7 mouse cellular contexts compared by ENCODE assay signal in genomic region chr12:116648584-116649206, GRCm38 (mm10).
DNase-seq lines count a peak whose midpoint lies in the region; ATAC-seq and TF ChIP-seq lines count a peak whose summit lies in the region.

No protein-coding gene starts in this region.

- ATAC-seq in hindbrain, embryonic 12.5 days (ENCODE audit: low FRiP score) = peak; percentile 80
- peak; percentile 81 for ATAC-seq in neural tube, embryonic 14.5 days (ENCODE audit: low read depth)

- DNase-seq in 416B (ENCODE audit: low read depth) = peak; percentile 46
- peak; percentile 42 for DNase-seq in left cerebral cortex, postnatal 4 days
- DNase-seq in gastrocnemius, postnatal 10 days = no peak

- TF ChIP-seq POLR2A in cortical plate, adult 2 months (IDR thresholded peaks at IDR 0.05; ENCODE audit: extremely low read depth, insufficient read depth, low read length) = no peak

- peaks cover 12% of the 10 kb centered on the region for H3K27me3 ChIP-seq in E14TG2a.4 (ENCODE audit: insufficient read depth, low read length)
- no peaks in the 10 kb centered on the region for H3K27me3 ChIP-seq in hindbrain, embryonic 12.5 days
- no peaks in the 10 kb centered on the region for H3K27me3 ChIP-seq in neural tube, embryonic 14.5 days (ENCODE audit: control insufficient read depth, insufficient read depth, low read length)

- intact Hi-C loops in left cerebral cortex, postnatal 4 days (cut with DNase I) = no loop called here

- peak; percentile 42 for TF ChIP-seq CTCF in E14TG2a.4 (conservative IDR thresholded peaks at IDR 0.05; ENCODE audit: low read length)
- peak; percentile 72 for TF ChIP-seq CTCF in cortical plate, adult 2 months (IDR thresholded peaks at IDR 0.05; ENCODE audit: extremely low read depth, insufficient read depth, low read length)

- no peaks in the 10 kb centered on the region for H3K4me1 ChIP-seq in E14TG2a.4 (replicated peaks; ENCODE audit: low read depth, low read length)
- H3K4me1 ChIP-seq in cortical plate, adult 2 months (ENCODE audit: control insufficient read depth, insufficient read depth, low read length) = 0 out of 2 replicates have a peak, but pooled peaks cover 2% of the 10 kb centered on the region
- H3K4me1 ChIP-seq in hindbrain, embryonic 12.5 days = no peaks in the 10 kb centered on the region
- no peaks in the 10 kb centered on the region for H3K4me1 ChIP-seq in neural tube, embryonic 14.5 days (ENCODE audit: control insufficient read depth, insufficient read depth, low read length)

- 62% methylated on average over 4 of the region's 4 CpGs for WGBS in hindbrain, embryonic 12.5 days
- WGBS in neural tube, embryonic 14.5 days = 68% methylated on average over 4 of the region's 4 CpGs

- no peak overlapping the region for H3K9ac ChIP-seq in hindbrain, embryonic 12.5 days
- H3K9ac ChIP-seq in neural tube, embryonic 14.5 days (replicated peaks; ENCODE audit: low read depth, low read length) = no peak overlapping the region

- H3K4me3 ChIP-seq in E14TG2a.4 (replicated peaks; ENCODE audit: low read length) = no peak overlapping the region
- no peak overlapping the region for H3K4me3 ChIP-seq in cortical plate, adult 2 months (ENCODE audit: insufficient read depth, low read length)
- no peak overlapping the region for H3K4me3 ChIP-seq in hindbrain, embryonic 12.5 days
- no peak overlapping the region for H3K4me3 ChIP-seq in neural tube, embryonic 14.5 days (ENCODE audit: low read depth, low read length)

- H3K36me3 ChIP-seq in E14TG2a.4 (ENCODE audit: insufficient read depth, low read length) = no peaks in the 10 kb centered on the region
- H3K36me3 ChIP-seq in hindbrain, embryonic 12.5 days = no peaks in the 10 kb centered on the region
- no peaks in the 10 kb centered on the region for H3K36me3 ChIP-seq in neural tube, embryonic 14.5 days (ENCODE audit: control insufficient read depth, insufficient read depth, low read length)

- H3K9me3 ChIP-seq in E14TG2a.4 (ENCODE audit: low read length) = no peaks in the 10 kb centered on the region
- H3K9me3 ChIP-seq in hindbrain, embryonic 12.5 days (replicated peaks) = no peaks in the 10 kb centered on the region
- no peaks in the 10 kb centered on the region for H3K9me3 ChIP-seq in neural tube, embryonic 14.5 days (ENCODE audit: control insufficient read depth, low read length)

- H3K4me2 ChIP-seq in hindbrain, embryonic 12.5 days (replicated peaks) = no peak overlapping the region
- H3K4me2 ChIP-seq in neural tube, embryonic 14.5 days (ENCODE audit: low read depth, low read length) = no peak overlapping the region

- no peak overlapping the region for H3K27ac ChIP-seq in cortical plate, adult 2 months (ENCODE audit: insufficient read depth, low read length)
- 0 out of 2 replicates have a peak overlapping the region, but pooled peaks have one; percentile 12 for H3K27ac ChIP-seq in hindbrain, embryonic 12.5 days
- no peak overlapping the region for H3K27ac ChIP-seq in neural tube, embryonic 14.5 days (ENCODE audit: low read depth, low read length)
